ENCODE assay signal across 14 mouse cellular contexts in the genomic region with DNA sequence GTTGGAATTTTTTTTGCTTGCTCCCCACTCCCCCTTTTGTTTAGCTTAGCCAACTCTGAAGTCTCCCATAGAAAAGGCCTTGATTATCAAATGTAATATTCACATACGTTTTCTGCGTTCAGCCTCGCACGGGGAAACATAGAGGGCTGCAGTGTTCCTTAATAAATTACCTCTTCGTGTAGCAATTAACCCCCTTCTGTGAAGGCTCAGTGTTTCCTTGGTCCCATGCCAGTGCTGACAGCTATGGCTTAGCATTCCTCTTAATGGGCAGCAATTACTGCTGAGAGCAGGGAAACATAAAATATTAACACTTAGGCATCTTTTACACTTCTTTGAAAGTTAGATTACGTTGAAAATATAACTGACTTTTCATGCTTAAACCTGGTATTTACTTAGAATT.
DNase-seq lines count a peak whose midpoint lies in the region; ATAC-seq and TF ChIP-seq lines count a peak whose summit lies in the region.
"Had no signal": no experiment of that assay in that cellular context is flagged by ENCODE, and none has a peak within 500 bp of the region (broad histone marks: within the 10 kb centered on the region; RNA-seq: fewer than 3 reads in every experiment).

No protein-coding gene starts in this region.

- H3K27ac ChIP-seq in hindbrain, embryonic 14.5 days, result no peak overlapping the region
- no peak overlapping the region for H3K27ac ChIP-seq in hindbrain, embryonic 10.5 days
- no peak overlapping the region for H3K27ac ChIP-seq in midbrain, postnatal 0 days (ENCODE audit: low read depth, low read length)
- H3K27ac ChIP-seq in midbrain, embryonic 13.5 days, result no peak overlapping the region
- no peak overlapping the region for H3K27ac ChIP-seq in gastrocnemius, adult 2 months
- H3K27ac ChIP-seq: heart, embryonic 15.5 days; hindbrain, embryonic 15.5 days had no signal

- no peaks in the 10 kb centered on the region for H3K9me3 ChIP-seq in hindbrain, embryonic 14.5 days (ENCODE audit: control insufficient read depth, low read length)
- no peaks in the 10 kb centered on the region for H3K9me3 ChIP-seq in hindbrain, embryonic 10.5 days
- H3K9me3 ChIP-seq in midbrain, postnatal 0 days (ENCODE audit: low read length), result no peaks in the 10 kb centered on the region
- no peaks in the 10 kb centered on the region for H3K9me3 ChIP-seq in midbrain, embryonic 13.5 days
- H3K9me3 ChIP-seq: heart, embryonic 15.5 days; hindbrain, embryonic 15.5 days had no signal

- peaks cover 6% of the 10 kb centered on the region; the same call in 1 of the 2 replicates for H3K4me1 ChIP-seq in hindbrain, embryonic 14.5 days (replicated peaks; ENCODE audit: control insufficient read depth, insufficient read depth, low read length)
- no peaks in the 10 kb centered on the region for H3K4me1 ChIP-seq in hindbrain, embryonic 10.5 days (replicated peaks)
- H3K4me1 ChIP-seq in midbrain, postnatal 0 days (ENCODE audit: insufficient read depth, low read length), result no peaks in the 10 kb centered on the region; the same call in 1 of the 2 replicates
- H3K4me1 ChIP-seq in midbrain, embryonic 13.5 days (replicated peaks), result no peaks in the 10 kb centered on the region
- H3K4me1 ChIP-seq in lung, adult 2 months (ENCODE audit: control insufficient read depth, insufficient read depth, low read length), result no peaks in the 10 kb centered on the region
- H3K4me1 ChIP-seq: heart, embryonic 15.5 days had no signal

- no peak for TF ChIP-seq CTCF in midbrain, postnatal 0 days (IDR thresholded peaks at IDR 0.05)
- TF ChIP-seq CTCF in gastrocnemius, adult 2 months (IDR thresholded peaks at IDR 0.05), result no peak
- no peak for TF ChIP-seq CTCF in lung, adult 2 months (IDR thresholded peaks at IDR 0.05; ENCODE audit: insufficient read depth, low read length)

- H3K9ac ChIP-seq in hindbrain, embryonic 14.5 days, result no peak overlapping the region
- no peak overlapping the region for H3K9ac ChIP-seq in midbrain, postnatal 0 days (replicated peaks; ENCODE audit: low read length, poor library complexity, severe bottlenecking)
- H3K9ac ChIP-seq in midbrain, embryonic 13.5 days (replicated peaks), result no peak overlapping the region
- H3K9ac ChIP-seq: heart, embryonic 15.5 days; hindbrain, embryonic 15.5 days had no signal

- no peaks in the 10 kb centered on the region for H3K36me3 ChIP-seq in hindbrain, embryonic 14.5 days (replicated peaks; ENCODE audit: control insufficient read depth, insufficient read depth)
- no peaks in the 10 kb centered on the region for H3K36me3 ChIP-seq in hindbrain, embryonic 10.5 days
- H3K36me3 ChIP-seq in midbrain, postnatal 0 days (ENCODE audit: insufficient read depth, low read length), result no peaks in the 10 kb centered on the region
- H3K36me3 ChIP-seq in midbrain, embryonic 13.5 days, result no peaks in the 10 kb centered on the region
- H3K36me3 ChIP-seq: G1E; heart, embryonic 15.5 days; hindbrain, embryonic 15.5 days had no signal

- intact Hi-C loops in gastrocnemius, adult 2 months (cut with DNase I), result no loop called here

- no peak for TF ChIP-seq POLR2A in lung, adult 2 months (IDR thresholded peaks at IDR 0.05; ENCODE audit: borderline replicate concordance, extremely low read depth, low read depth, low read length)

- H3K27me3 ChIP-seq in hindbrain, embryonic 14.5 days (ENCODE audit: control insufficient read depth, insufficient read depth, low read length), result no peaks in the 10 kb centered on the region
- H3K27me3 ChIP-seq in hindbrain, embryonic 10.5 days (ENCODE audit: insufficient read depth, poor library complexity, severe bottlenecking), result no peaks in the 10 kb centered on the region
- H3K27me3 ChIP-seq in midbrain, postnatal 0 days (ENCODE audit: insufficient read depth, low read length), result no peaks in the 10 kb centered on the region
- no peaks in the 10 kb centered on the region for H3K27me3 ChIP-seq in midbrain, embryonic 13.5 days
- H3K27me3 ChIP-seq: heart, embryonic 15.5 days; hindbrain, embryonic 15.5 days had no signal

- DNase-seq in hindbrain, embryonic 14.5 days (ENCODE audit: low spot score), result peak; percentile 66
- no peak for DNase-seq in hindbrain, embryonic 10.5 days (ENCODE audit: low spot score)
- DNase-seq in midbrain, postnatal 0 days (ENCODE audit: low spot score), result peak; percentile 63
- peak; percentile 35 to 38 for DNase-seq in kidney, postnatal 4 days
- no peak for DNase-seq in gastrocnemius, adult 2 months
- no peak for DNase-seq in lung, adult 2 months
- DNase-seq: cerebellum, adult 11-12 months; gastrocnemius, postnatal 25 days had no signal

- no peak overlapping the region for H3K4me3 ChIP-seq in hindbrain, embryonic 14.5 days (replicated peaks; ENCODE audit: low read length)
- H3K4me3 ChIP-seq in hindbrain, embryonic 10.5 days, result no peak overlapping the region
- no peak overlapping the region for H3K4me3 ChIP-seq in midbrain, postnatal 0 days (ENCODE audit: low read depth, low read length)
- H3K4me3 ChIP-seq in midbrain, embryonic 13.5 days (replicated peaks), result no peak overlapping the region
- no peak overlapping the region for H3K4me3 ChIP-seq in gastrocnemius, adult 2 months
- H3K4me3 ChIP-seq in lung, adult 2 months (replicated peaks; ENCODE audit: extremely low read depth, low read depth, low read length), result no peak overlapping the region
- H3K4me3 ChIP-seq: heart, embryonic 15.5 days; hindbrain, embryonic 15.5 days; myocyte had no signal

- H3K4me2 ChIP-seq in hindbrain, embryonic 14.5 days (replicated peaks), result no peak overlapping the region
- H3K4me2 ChIP-seq in midbrain, postnatal 0 days (ENCODE audit: low read depth, low read length, poor library complexity, severe bottlenecking), result no peak overlapping the region
- no peak overlapping the region for H3K4me2 ChIP-seq in midbrain, embryonic 13.5 days (replicated peaks)
- H3K4me2 ChIP-seq: heart, embryonic 15.5 days; hindbrain, embryonic 15.5 days had no signal

- ATAC-seq in hindbrain, embryonic 14.5 days (ENCODE audit: low FRiP score), result no peak
- no peak for ATAC-seq in midbrain, postnatal 0 days (ENCODE audit: low FRiP score)
- ATAC-seq in midbrain, embryonic 13.5 days, result no peak
- ATAC-seq: activated CD4-positive, CD25-positive, alpha-beta regulatory T cell, adult 4 months had no signal

- 39% methylated on average over 6 of the region's 6 CpGs for WGBS in hindbrain, embryonic 14.5 days
- WGBS in hindbrain, embryonic 10.5 days, result 76% methylated on average over 6 of the region's 6 CpGs
- WGBS in midbrain, postnatal 0 days, result 51% methylated on average over 6 of the region's 6 CpGs
- 70% methylated on average over 6 of the region's 6 CpGs for WGBS in midbrain, embryonic 13.5 days
- 62% methylated on average over 6 of the region's 6 CpGs for WGBS in lung, adult 2 months

Comparison
In these comparisons a context has a peak if more than half of its experiments do, and no peak if none do; other contexts are left out.
1. DNase-seq: peak in hindbrain, embryonic 14.5 days (single experiment), midbrain, postnatal 0 days (single experiment) and kidney, postnatal 4 days (2 of 2); none in hindbrain, embryonic 10.5 days (single experiment), gastrocnemius, adult 2 months (single experiment) and lung, adult 2 months (single experiment).